Mouse (Mus musculus): ENCODE measurements around the gene Il11ra1. TPM values are rescaled to one million over a fixed set of nuclear protein-coding genes. Genes with fewer than 3 reads are reported as not detected.
A peak's percentile ranks its signal among the peaks of the same experiment; 100 is the strongest.

The Il11ra1 gene
- polyA plus RNA-seq, 3 experiments from 2014 or later = 4.0 to 13.8 (median 7.7) TPM

DNA sequence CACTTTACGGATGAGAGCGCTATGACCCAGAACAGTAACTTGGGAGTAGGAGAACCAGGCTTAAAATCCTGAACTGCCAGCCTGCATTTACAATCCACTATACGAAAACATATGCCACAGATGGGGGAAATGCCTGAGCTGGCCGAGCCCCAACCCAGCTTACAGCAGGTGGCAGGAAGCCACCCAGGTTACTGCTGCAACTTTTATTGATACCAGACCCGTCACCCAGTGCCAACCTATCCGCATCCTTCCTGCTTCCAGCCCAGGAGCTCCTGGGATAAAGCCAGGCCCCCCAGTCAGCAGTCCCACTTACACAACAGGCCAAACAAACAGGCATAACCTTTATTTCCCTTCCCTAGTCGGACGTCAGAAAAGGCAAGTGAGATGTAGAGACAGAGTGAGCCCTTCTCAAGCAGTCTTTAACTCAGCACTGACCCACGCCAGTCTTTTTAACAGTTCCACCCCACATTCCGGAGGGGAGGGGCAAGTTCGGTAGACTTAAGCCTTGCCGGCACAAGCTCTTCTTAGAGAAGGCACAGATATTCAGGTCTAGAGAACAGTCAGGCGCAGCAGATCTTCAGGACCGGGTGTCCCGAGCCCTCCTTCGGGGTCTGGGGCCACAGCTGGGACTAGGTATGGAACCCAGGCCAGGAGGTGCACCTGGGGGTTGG, 12.1 kb downstream of the Il11ra1 start:
- no peak for ATAC-seq

DNA sequence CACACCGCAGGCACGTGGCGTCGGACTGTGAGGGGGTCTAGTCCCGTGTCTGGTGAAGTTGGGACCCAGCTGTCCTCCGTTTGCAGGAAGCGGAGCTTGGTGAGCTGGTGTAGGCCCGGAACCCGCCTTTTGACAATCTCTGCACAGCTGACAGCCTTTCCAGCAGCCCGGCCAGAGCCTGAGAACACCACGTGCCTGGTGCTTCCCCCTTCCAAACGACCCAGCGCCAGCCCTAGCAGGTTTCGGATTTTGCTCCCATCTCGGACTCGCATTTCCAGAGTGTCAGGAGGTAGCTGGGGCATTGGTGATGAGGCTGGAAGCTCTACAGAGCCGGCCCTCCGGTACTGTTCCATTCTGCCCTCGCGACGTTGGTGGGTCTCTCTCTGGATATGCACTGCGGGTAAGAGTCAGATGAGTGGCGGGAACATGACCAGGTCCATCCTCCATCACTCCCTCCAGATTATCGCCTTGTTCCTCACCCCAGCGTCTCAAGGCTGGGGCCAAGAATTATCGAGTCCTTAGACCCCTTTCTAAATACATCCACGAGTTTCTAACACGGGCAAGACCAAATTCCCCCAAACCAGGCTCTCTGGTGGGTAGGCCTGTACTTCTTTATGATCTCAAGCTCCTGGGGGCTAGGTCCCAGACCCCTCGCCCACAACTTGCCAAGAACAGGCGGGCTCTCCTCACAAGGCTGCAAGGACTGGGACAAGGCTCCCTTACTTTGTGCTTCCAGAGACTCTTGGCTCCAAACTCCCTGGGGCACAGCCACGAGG, 12.8 kb downstream of the Il11ra1 start:
- peak; percentile 3 for ATAC-seq

DNA sequence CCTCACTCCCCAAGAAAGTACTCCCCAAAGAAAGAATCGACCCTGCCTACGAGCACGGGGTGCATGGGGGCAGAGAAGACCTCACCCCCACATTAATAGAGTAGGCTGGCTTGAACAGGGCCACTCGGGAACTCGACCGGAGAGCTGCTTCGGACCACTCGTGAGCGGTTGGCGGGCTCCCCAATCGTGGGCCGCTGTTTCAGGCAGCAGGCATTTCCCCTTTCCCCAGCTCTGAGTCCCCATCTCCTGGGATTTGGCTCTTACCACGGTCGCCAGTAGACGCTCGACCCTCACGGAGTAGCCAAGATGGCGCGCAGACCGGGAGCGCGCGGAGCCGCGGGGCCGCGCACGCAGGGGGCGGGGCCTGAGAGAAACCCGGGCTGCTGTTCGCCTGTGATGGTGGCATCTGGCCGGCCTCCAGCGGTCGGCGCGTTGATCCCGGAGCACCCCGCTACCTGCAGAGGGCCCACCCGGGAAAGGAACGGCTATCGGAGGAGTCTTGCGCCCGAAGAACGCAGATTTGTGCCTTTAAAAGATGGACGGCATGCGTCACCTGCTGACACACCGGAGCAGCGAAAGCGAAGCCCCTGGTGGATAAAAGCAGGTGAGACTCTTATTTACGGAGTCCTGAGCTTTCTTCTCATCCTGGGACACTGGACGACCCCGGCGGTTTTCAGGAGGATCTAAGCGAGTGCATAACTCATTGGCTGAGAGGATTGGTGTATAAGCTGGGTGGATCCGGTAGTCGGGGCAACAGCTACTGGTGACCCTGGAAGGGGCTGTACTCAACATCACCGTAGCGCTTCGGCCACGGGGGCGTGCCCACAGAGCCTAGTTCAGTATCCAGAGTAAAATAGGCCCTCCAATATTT, 13.6 kb downstream of the Il11ra1 start, which contains the start of gene Rpp25l:
Rpp25l (minus strand) TSS at position 338 of the 871 bp plus-strand sequence.
- ATAC-seq = peak; percentile 85

DNA sequence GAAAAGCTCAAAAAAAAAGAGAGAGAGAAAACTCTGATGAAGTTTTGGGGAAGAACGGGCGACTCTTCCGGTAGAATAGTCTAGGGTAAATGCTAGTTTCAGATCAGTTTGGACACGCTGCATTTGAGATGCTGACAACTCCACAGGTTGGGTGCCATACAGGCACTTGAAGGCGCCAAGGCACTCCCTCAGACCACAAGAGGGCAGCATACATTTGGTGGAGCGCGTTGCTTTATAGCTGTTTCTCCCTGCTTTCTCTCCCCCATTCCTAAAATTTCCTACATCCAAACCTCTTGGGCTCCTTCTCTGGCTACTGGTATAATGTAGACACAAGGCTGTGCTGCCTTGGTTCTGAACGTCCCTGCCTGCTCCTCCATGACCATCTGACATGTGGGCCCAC, 14.5 kb downstream of the Il11ra1 start:
- ATAC-seq = peak; percentile 50

DNA sequence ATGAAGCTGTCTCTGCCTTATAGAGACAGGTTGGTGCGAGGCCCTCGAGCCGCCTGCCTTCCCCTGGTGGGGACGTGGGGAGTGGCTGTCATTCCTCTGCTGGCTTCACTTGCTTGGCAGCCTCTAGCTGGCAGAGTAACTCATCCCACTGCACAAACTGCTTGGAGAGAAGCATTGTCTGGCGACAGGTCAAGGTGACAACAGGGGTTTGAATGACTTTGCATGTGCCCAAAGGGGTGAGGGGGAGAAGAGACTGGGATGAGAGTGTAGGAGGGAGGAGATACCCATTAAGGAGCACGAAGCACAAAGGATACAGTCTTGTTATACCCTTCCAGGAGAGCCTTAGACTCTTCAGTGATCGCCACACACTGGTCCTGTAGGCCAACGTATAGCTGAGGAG, 15.3 kb downstream of the Il11ra1 start:
- ATAC-seq = no peak

DNA sequence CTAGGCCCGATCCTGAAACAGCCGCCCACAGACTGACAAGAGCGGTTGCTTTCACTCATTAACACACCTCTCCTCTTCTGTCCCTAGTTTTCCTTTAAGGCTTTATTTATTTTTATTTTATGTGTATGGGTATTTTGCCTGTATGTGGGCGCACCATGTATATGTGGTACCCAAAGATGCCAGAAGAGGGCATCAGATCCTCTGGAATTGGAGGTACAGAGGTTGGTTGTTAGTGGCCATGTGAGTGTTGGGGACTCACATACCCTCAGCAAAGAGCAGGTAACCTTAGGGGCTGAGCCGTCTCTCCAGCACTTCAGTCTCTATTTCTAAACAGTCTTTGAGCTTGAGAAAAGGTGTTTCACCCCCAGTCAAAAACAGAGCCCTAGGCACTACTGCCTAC, 15.8 kb downstream of the Il11ra1 start:
- ATAC-seq = no peak

DNA sequence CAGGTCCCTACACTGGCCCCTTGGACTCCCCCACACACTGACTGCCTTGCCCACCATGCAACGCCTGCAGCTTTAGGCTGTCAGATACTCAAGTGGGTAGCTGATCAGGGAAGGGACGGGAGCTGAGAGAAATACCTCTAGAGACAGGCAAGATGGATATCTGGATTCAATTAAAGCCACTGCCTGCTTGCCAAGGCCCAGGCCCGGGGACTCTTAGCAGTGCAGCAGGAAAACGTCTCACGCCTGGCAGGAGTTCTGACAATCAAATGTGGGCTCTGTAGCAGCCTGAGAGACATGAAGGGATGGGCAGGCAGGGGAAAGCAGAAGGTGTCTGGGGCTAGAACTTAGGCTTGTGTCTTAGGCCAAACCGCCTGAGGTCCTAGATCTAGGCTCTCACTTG, 17.0 kb downstream of the Il11ra1 start:
- ATAC-seq = no peak

DNA sequence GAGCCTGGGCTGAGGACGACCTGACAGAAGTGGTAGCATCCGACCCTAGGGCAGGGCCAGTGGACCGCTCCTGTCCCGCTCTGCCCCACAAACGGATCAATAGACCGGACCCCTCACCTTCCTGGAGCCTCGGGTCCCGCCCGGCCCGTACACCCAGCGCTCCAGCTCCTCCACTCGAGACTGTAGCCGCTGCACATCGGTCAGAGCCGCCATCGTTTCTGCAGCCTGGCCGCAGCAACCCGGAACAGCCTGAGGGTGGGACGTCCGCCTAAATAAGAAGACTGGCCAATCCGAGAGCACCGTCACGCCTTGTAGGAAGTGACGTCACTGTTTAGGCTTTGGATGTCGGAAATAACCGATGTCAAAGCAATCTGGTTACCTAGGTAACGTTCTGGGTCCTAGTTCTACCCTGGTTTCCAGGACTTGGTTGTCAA, 23.1 kb downstream of the Il11ra1 start, which contains the start of gene Dctn3:
Dctn3 (minus strand) TSS at position 253 of the 434 bp plus-strand sequence.
- ATAC-seq = peak; percentile 100

DNA sequence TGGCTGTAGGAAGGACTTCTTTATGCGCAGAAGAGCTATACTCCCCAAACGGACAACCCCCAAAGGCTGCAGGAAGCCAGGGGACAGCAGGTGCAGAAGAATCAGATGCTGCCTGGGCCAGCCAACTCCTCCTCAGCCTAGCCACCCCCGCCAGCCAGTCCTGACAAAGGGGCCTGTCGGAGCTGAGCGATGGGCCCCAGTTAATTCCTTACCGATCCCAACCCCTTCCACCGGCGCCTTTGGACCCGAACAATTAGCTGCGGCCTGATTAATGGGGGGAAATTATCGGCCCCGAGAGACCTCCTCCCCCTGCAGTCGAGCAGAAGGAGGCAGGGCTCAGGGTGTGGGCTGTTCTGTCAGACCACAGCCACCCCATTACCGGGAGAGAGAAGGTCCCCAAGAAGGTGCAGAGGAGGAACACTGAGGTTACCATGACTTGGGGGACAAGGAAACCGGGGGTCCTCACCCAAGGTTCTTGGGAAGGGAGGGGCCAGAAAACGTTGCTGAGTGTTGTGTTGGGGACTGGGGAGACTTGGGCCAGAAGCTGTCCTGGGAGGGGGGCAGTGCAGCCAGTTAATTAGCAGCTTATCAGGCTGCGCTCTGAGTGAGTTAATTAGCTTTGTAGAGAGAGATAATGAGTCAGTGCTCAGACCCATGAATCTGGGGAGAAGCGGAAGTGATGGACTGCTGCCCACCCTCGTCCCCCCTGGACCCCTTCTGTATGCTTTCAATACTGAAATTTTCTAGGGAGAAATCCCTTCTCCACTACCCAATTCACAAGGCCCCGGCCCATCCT, 27.2 kb downstream of the Il11ra1 start:
- no peak for ATAC-seq

DNA sequence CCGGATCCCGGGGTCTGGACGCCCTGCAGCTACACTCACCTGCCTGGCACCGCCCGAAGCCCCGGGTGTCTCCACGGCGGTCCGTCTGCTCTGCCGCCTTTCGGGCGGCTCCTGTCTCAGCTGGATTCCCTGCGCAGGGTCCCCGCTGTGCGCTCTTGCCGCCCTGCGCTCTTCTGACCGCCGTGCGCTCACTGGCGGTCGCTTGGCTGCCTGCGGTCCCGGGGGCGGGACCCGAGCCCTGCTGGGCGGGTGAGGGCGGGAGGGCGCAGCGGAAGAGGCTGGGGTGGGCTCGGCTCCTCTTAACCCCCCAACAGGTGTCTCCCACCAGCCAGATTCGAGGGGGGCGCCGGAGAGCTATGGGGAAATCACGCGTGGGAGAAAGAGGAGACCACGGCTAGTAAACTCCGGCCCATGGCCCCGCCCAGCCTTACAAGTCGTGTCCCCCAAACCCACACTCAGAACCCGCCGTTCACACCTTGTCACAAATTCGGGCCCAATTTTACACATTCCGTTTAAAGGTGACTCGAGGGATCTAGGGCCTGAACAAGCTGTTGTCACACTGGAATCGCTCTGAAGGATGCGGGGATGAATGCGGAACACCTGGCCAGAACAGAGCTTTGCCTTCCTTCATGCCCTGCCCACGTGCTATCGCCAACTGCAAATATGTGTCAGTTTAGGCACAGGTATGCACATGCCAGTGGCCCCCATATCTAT, 31.4 kb downstream of the Il11ra1 start, which contains the start of gene Arid3c:
Arid3c (minus strand) TSS at position 91 of the 714 bp plus-strand sequence.
- peak; percentile 35 for ATAC-seq

DNA sequence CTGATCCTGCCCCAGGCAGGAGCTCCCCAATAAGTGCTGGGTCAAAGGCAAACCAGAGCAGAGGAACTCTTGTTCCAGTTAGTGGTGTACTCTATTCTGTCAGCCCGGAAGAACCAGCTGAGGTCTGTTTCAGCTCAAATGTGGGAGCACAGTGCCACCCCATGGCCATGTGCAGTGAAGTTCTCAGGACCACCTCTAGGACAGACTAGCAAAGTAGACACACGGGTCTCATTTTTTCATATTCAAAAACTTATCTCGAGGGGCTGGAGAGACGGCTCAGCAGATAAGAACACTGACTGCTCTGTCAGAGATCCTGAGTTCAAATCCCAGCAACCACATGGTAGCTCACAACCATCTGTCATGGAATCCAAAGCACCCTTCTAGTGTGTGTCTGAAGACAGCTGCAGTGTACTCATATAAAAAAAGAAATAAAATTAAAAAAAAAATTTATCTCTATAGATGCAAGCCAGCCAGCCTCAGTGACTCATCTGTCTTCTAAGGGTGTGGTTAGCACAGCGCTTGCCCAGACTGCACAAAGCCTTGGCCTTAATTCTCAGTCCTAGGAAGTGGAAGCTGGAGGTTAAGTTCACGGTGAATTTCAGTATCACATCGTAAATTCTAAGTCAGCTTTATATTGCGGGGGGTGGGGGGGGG, 37.9 kb downstream of the Il11ra1 start:
- peak; percentile 60 for ATAC-seq

DNA sequence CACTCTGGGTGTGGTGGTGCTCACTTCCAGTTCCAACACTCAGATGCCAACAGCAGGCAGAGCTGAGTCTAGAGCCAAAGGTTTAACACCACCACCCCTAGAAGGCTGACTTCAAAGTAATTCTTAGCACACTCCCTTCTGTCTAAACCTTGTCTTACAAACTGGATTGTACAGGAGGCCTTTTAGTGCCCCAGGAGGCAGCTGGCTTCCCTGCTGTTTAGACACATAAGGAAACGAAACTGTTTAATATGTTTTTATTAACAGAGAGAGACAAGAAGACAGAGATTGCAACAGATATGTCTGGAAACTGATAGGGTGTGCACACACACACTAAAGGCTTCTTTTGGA, 38.4 kb downstream of the Il11ra1 start:
- no peak for ATAC-seq

DNA sequence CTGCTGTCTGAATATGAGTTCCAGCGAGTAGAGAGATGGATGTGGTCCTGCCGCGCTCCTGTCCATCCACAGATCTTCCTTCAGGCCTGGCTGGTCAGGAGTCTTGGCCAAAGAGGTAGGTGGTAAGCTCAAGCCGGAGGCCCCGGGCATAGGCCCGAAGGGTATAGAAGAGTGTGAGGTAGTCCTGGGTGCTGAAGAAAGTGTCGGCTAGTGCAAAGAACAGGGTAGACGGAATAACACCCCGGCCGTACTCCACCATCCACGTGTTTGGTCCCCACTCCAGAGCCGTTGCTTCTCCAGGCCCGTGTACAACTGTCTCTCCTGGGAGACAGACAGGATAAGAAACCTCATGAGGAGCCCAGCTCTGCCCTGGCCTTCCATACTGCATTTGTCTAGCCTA, 39.5 kb downstream of the Il11ra1 start:
- ATAC-seq = no peak

DNA sequence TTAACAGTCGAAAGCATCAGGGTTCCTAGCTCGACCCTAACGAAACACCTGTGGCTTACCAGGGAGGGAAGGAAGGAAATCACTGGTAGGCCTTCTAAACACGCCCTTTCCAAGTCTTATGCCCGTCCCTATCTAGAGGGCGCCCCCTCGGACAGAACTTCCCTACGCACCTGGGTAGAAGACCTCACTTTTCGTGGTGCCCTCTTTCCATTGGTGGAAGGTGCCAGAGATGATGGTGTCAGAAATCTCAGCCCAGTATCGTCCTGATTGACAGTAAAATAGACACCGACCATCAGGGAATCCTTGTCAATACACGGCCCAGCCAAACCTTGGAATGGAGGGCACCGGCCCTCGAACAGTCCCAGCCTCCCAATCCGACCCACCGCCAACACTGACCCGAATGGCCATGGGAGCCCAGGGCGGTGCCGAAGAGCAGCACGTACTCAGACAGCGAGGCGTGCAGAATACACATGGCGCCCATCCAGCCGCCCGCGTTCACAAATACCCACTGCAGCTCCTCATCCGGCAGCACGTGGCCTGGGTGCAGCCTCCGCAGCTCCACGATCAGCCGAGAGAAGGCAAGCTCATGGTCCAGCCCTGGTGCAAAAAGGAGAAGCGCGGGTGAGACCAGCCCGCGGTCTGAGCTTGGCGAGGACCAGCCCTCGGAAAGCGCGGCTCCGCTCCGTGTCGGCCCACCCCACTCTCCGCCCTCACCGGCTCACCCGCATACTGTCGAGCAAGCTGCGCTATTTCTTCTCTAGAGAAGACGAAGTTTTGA, 40.8 kb downstream of the Il11ra1 start:
- ATAC-seq = peak; percentile 58

DNA sequence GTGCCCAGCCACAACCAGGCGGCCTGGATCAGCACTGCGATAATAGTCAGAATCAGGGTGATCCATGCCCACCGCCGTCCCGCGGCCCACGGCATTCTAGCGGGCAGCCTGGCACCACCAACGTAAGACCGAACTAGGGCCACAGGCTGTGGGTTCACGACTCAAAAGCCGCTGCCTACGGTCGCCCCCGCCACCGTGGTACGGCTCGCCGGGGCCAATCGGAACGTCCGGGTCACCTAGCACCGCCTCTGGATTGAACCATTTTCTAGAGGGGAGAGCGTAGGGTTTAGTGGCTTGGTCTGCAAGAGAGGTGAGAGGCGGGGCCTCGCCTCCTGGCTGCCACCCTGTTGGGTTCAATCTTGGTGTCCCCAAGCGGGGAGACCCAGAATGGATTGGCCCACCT, 41.4 kb downstream of the Il11ra1 start:
- ATAC-seq = peak; percentile 92

DNA sequence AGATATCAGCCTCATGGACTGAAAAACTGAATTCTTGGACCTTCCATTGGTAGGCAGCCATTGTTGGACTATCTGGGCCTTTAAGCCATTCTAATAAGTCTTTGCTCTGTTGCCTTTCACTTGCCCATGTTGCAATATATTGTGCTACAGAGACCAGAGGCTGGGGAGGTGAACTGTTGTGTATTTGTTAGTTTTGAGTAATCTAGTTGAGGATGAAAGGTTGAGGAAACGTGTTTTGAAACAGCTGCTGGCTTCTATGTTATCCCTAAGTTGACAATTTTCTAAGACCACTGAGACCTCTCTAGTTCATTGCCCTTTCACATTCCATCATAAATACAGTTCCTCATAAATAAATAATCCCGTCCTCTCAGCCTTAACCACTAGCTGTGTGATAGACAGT, 44.3 kb downstream of the Il11ra1 start:
- no peak for ATAC-seq

DNA sequence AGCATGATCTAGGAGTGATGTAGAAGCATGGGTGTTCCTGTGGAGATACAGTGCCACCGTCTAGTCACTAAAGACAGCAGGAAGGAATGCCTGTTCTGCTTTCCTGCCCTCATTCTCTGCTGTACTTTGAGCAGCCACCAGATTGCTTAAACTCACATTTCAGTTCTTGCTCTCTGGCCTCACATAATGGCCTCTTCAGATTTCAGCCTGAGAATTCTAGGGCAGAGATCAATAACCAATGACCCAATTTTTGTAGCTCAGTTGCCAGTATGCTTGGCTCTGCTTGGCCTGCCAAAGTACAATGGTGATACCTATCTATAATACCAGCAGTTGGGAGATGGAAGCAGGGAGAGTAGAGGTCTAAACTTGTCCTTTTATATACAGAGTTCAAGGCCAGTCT, 45.2 kb downstream of the Il11ra1 start:
- ATAC-seq = no peak

DNA sequence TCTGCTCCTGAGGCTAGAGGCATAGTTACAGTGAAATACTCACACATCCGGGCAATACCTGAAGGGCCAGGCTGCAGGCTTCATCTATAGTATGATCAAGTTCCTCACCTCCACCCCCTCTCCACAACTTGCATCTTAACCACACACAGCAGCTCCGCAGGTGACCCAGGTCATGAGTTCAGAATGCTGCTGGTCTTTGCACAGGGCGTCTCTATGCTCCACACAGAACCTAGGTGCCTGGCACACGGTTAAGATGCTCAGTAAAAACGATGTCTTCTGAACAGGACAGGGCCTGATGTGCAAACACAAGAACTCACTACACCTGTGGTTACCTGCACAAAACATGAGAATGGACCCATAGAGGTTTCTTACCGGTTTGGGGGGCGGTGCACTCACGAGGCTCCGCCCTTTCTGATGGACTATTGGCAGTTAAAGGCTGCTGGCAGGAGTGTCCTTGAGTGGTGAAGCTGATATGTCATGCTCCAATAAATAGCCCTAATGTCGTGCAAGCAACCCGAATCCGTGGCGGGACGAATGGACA, 55.1 kb downstream of the Il11ra1 start, which contains the start of gene Galt:
Galt (plus strand) TSS at position 432 of the 541 bp plus-strand sequence.
- ATAC-seq = peak; percentile 53
